Mouse (Mus musculus) mouse trophoblast stem cell (cell line): ENCODE data around the gene Cyp4a29.
"Not testable (repeated sequence)": the region's sequence is repeated elsewhere in the genome, so short reads cannot be mapped to it uniquely, and the experiment has no call there.

Experiments used
- in situ Hi-C, 2 experiments: fragments of 300-500 bp; cut with MseI, MboI; formaldehyde crosslinking; loops; 2 replicates in 1 of 2; 3 replicates in 1 of 2; pipeline ENCODE4 v1.15.1; 2025

The Cyp4a29 gene

DNA sequence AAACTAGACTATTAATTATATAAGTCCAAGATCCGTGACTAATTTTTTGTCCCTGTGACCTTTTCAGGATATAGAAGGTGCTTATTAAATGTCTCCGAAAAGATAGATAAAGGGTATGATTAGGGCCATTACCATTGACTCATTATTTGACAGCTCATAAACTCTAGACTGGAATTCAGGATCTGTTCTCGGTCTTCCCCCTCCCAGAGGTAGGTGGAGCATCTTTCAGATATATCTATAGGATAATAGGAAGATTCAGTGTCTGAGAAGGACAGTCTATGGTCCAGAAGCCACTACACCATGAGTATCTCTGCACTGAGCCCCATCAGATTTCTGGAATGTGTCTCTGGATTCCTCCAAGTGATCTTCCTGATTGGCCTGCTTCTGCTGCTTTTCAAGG, at the start of gene Cyp4a29:
Gene Cyp4a29, plus strand, starts transcription at position 301 of the 400 bp plus-strand sequence.
- in situ Hi-C loops = no loop called here

DNA sequence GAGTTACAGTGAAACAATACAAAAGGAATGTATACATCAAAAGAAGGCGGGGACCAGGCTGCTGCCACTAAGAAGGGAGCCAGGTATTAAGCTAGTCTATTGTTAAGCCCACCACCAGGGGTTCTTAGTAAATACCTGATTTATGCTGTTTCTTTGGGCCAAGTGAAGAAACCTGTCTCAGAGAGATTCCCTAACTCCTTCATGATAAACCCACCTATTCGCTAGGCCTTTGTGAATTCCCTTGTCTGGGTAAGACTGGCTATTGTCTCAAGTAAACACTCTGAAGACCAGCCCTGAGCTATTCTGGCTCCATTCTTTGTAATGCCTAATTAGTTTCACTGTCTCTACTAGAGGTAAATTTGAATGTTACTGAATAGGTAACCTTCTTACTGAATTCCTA, 9.0 kb upstream of the Cyp4a29 start:
- in situ Hi-C loops = not testable (repeated sequence)

DNA sequence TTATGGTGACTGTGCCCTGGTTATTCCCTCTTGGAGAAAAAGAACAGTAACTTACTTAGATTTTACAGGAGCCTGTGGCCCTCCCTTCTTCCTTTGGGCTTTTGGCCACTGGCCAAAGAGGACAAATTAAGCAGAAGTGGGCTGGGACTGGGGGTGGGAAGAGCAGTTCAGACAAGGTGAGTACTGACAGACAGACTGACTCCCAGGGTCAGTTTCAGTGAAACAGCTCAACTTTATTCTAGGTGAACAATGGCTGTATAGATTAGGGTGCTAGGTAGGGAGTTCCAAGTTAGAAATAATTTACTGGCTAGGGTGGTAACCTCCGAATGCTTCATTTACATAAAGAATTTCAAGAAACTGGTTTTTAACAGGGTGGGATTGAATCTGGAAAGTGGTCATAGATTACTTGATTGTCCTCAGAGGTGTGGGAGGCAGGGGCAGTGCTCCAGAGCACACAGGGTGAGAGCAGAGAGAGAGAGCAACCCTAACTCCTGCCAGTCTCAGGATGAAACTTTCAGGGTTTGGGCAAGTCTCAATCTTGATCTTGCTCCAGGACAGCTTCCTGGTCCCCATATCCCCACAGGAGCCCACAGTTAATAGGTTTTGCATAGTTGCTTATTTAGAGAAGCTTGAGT, 5.3 kb upstream of the Cyp4a29 start:
- in situ Hi-C loops = no loop called here

DNA sequence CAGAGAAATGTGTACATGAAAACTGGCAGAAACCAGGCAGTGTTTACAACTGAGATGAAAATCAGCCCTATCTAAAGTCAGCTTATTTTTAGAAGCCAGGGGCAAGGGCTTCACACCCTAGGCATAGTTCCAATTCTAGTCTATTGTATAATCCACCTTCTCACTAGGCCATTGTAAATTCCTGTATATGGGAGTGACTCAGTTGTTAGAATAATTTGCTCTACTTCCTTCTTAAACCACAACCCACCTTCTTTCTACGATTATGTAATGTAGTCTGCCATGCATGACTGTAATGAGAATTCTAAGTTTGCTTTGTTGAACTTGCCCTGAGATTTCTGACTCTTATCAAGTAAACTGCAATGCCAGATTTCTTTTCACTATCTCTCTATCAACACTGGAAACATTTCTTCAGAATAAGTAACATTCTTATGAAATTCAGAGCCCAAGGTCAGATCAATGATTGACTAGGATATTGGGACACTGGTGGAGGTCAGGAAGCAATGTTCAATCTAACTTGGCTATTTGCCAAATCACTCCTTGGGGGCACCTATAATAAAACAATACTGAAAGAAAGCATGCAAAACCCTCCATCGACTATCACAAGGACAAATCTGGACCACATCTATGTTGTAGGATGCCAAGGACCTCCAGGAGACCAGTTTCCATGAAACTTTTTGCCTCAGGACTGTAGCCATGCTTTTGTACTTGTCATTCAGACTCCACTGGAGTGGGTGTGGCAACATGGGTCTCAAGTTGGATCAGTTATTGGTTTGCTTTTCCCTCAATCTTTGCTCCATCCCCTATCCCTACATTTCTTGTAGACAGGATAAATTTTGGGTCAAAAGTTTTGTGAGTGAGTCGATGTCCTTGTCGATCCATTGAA, 23.0 kb downstream of the Cyp4a29 start:
- in situ Hi-C loops = not testable (repeated sequence)

DNA sequence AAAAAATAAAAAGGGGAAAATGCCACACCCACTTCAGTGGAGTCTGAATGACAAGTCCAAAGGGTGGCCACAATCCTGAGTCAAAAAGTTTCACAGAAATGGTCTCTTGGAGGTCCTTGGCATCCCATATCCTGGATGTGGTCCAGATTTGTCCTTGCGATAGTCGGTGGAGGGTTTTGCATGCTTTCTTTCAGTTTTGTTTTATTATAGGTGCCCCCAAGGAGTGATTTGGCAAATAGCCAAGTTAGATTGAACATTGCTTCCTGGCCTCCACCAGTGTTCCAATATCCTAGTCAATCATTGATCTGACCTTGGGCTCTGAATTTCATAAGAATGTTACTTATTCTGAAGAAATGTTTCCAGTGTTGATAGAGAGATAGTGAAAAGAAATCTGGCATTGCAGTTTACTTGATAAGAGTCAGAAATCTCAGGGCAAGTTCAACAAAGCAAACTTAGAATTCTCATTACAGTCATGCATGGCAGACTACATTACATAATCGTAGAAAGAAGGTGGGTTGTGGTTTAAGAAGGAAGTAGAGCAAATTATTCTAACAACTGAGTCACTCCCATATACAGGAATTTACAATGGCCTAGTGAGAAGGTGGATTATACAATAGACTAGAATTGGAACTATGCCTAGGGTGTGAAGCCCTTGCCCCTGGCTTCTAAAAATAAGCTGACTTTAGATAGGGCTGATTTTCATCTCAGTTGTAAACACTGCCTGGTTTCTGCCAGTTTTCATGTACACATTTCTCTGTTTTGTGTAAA, 36.5 kb downstream of the Cyp4a29 start:
- in situ Hi-C loops = not testable (repeated sequence)

DNA sequence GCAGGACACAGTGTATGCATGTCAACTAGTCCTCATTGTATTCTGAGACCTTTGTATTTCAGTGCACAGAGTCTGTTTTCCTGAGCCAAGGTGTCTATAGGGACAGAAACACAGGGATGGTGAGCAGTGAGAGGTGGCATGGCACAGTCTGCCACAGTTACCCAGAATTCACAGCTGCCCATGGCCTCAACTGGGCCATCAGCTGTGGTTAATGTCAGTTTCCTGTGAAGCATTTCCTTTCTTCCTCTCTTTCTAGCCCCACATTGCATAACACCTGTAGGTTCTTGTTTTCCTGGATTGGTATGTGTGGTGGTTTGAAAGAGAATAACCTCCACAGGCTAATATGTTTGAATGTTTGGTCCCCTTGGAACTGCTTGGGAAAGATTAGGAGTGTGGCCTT, 38.5 kb downstream of the Cyp4a29 start:
- in situ Hi-C loops = no loop called here

DNA sequence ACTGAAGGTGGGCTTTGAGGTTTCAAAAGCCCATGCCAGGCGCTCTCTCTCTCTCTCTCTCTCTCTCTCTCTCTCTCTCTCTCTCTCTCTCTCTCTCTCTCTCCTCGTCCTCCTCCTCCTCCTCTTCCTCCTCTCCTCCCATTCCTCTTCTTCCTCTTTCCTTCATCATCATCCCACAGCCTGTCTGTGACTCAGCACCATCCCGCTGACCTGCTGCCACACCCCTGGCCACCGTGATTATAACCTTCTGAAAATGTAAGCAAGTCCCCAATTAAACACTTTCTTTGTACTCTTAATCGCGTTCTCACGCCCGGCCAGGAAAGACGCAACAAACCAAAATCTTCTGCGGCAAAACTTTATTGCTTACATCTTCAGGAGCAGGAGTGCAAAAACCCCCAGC, 38.9 kb downstream of the Cyp4a29 start:
- in situ Hi-C loops = not testable (repeated sequence)

DNA sequence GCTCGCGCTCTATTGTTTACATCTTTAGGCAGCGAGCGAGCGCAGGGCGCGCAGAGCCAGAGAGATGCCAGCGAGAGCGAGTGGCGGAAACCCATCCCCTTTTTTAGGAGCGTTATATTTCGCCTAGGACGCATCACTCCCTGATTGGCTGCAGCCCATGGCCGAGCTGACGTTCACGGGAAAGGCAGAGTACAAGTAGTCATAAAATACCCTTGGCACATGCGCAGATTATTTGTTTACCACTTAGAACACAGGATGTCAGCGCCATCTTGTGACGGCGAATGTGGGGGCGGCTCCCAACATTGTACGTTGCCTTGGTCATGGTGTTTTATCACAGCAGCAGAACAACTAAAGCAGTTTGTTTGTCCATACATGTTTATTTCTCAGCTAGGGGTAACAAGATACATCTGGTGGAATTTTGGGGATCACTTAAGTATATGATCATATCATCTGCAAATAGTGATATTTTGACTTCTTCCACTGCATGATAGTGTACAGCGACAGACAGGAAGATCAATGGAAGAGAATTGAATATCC, 39.4 kb downstream of the Cyp4a29 start:
- in situ Hi-C loops = not testable (repeated sequence)

DNA sequence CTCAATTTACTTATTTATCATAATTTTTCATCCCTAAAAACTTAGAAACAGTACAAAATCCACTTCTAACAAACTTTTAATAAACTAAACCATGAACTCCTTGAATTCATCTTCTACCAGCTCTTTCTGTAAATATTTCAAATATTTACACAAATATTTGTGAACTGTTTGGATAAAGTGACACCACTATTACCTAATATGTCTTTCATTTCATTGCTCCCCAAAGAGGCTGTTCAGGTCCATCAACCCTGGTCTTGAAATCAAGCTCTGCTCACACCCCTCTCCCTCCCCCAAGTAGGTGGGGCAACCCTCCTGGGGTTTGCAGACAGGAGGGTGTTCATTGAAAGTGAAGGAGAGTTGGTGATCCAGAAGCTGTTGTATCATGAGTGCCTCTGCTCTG, 56.9 kb downstream of the Cyp4a29 start, which contains the start of gene Cyp4a12a:
Gene Cyp4a12a, plus strand, starts transcription at position 301 of the 400 bp plus-strand sequence.
- in situ Hi-C loops = not testable (repeated sequence)
